Mouse (Mus musculus): ENCODE measurements around the gene Dusp14. TPM values are rescaled to one million over a fixed set of nuclear protein-coding genes. Genes with fewer than 3 reads are reported as not detected.

The Dusp14 gene
- 121 TPM for polyA plus RNA-seq (2015; fragmentation: Illumina TruSeq; extraction: RNeasy Lipid Tissue Mini Kit (QIAGEN cat#74804); ENCODE audit: low read depth, low replicate concordance)

GRCm38 (mm10) chr11:84069034-84069370 is at the start of gene Dusp14:
TSS of gene Dusp14 (minus strand) at chr11:84069261.

Other genes with a start within 250 kb of the Dusp14 start
- 0.89 TPM for gene Hnf1b, start 219.2 kb downstream of the Dusp14 start, polyA plus RNA-seq (2015; fragmentation: Illumina TruSeq; extraction: RNeasy Lipid Tissue Mini Kit (QIAGEN cat#74804); ENCODE audit: low read depth, low replicate concordance)
- 16.6 TPM for gene Ddx52, start 127.2 kb downstream of the Dusp14 start, polyA plus RNA-seq (2015; fragmentation: Illumina TruSeq; extraction: RNeasy Lipid Tissue Mini Kit (QIAGEN cat#74804); ENCODE audit: low read depth, low replicate concordance)
- gene Synrg, start 104.8 kb downstream of the Dusp14 start, polyA plus RNA-seq (2015; fragmentation: Illumina TruSeq; extraction: RNeasy Lipid Tissue Mini Kit (QIAGEN cat#74804); ENCODE audit: low read depth, low replicate concordance) = 28.8 TPM
- gene Tada2a, start 60.3 kb upstream of the Dusp14 start, polyA plus RNA-seq (2015; fragmentation: Illumina TruSeq; extraction: RNeasy Lipid Tissue Mini Kit (QIAGEN cat#74804); ENCODE audit: low read depth, low replicate concordance) = 28.4 TPM
- 32.9 TPM for gene Acaca, start 60.4 kb upstream of the Dusp14 start, polyA plus RNA-seq (2015; fragmentation: Illumina TruSeq; extraction: RNeasy Lipid Tissue Mini Kit (QIAGEN cat#74804); ENCODE audit: low read depth, low replicate concordance)
- not detected for gene Gm11437, start 98.2 kb upstream of the Dusp14 start, polyA plus RNA-seq (2015; fragmentation: Illumina TruSeq; extraction: RNeasy Lipid Tissue Mini Kit (QIAGEN cat#74804); ENCODE audit: low read depth, low replicate concordance)